1 mouse cellular context compared by ENCODE assay signal in the genomic region with DNA sequence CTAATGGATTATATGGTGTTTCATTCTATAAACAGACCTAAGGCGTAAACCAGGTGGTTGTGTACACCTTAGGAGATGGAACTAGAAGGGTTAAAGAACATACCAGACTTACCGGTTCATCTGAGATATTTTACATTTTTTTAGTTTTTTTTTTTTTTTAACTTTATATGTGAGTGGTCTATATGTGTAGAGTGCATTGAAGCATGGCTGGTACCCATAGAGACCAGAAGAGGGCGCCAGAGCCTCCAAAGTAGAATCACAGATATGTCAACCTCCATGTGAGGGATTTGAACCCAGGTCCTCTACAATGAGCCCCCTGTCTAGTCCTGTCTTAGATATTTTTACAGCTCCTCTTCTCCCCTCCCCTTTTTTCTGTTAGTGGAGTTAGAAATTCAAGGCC.
TF ChIP-seq lines count a peak whose summit lies in the region.

No protein-coding gene starts in this region.

TF ChIP-seq in CH12.LX, 34 proteins besides CTCF, POLR2A, EP300 and RAD21 (continued from another document):
- peak; percentile 46; the same call in 1 of the 2 replicates for TF ChIP-seq MYC (IDR thresholded peaks at IDR 0.05; ENCODE audit: low read depth, low read length)
- TF ChIP-seq SIN3A (IDR thresholded peaks at IDR 0.05; ENCODE audit: low read length): 0 out of 2 replicates have a peak, but pooled peaks have one; percentile 36
- TF ChIP-seq ZMIZ1 (IDR thresholded peaks at IDR 0.05; ENCODE audit: low read depth, low read length): no peak
